Comparison of ENCODE assay signal across 13 mouse cellular contexts in the genomic region with DNA sequence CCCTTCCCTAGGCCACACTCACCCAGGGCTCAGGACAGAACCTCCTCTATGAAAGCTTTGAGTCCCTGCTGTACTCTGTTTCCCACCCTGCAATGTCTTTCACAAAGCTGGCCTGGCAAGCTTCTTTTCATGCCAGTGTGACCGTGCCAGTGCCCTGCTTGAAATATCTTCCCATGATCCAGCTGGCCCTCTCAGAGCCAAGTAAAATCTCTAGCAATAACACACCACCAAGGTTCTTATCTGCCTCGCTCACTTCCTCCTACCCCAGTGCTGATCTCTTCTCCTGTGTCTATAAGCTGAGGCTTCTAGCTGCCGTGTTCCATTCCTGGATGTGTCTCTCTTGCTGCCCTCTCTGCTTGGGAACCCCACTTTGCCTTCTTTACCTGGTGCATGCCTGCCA.
A peak's percentile ranks its signal among the peaks of the same experiment; 100 is the strongest.
DNase-seq lines count a peak whose midpoint lies in the region; ATAC-seq and TF ChIP-seq lines count a peak whose summit lies in the region.
"Had no signal": no experiment of that assay in that cellular context is flagged by ENCODE, and none has a peak within 500 bp of the region (broad histone marks: within the 10 kb centered on the region; RNA-seq: fewer than 3 reads in every experiment).

No protein-coding gene starts in this region.

- no peak overlapping the region for H3K27ac ChIP-seq in heart, embryonic 12.5 days (ENCODE audit: poor library complexity, severe bottlenecking)
- peak overlapping the region; percentile 70 for H3K27ac ChIP-seq in heart, embryonic 13.5 days (replicated peaks)
- H3K27ac ChIP-seq in kidney, adult 2 months (ENCODE audit: insufficient read depth, low read depth, low read length) = no peak overlapping the region
- H3K27ac ChIP-seq in kidney, embryonic 15.5 days = no peak overlapping the region
- H3K27ac ChIP-seq: limb, embryonic 12.5 days had no signal

- TF ChIP-seq CTCF in kidney, adult 2 months (conservative IDR thresholded peaks at IDR 0.05; ENCODE audit: insufficient read depth, insufficient read length, low read depth, low read length) = no peak

- no peak for ATAC-seq in heart, embryonic 12.5 days (ENCODE audit: insufficient number of reproducible peaks, low FRiP score)
- no peak for ATAC-seq in heart, embryonic 13.5 days (ENCODE audit: extremely low read depth, insufficient number of reproducible peaks, low FRiP score, low TSS enrichment)
- ATAC-seq in kidney, embryonic 15.5 days (replicated peaks; ENCODE audit: low FRiP score) = no peak
- ATAC-seq: inflammation-experienced regulatory T-cells, adult 6 months had no signal

- no peak overlapping the region for H3K4me2 ChIP-seq in heart, embryonic 12.5 days
- H3K4me2 ChIP-seq in heart, embryonic 13.5 days = no peak overlapping the region
- H3K4me2 ChIP-seq in kidney, embryonic 15.5 days = no peak overlapping the region
- H3K4me2 ChIP-seq: limb, embryonic 12.5 days had no signal

- WGBS in heart, embryonic 12.5 days = 21% methylated on average over 3 of the region's 3 CpGs
- 17% methylated on average over 3 of the region's 3 CpGs for WGBS in heart, embryonic 13.5 days
- 90% methylated on average over 3 of the region's 3 CpGs for WGBS in kidney, adult 2 months
- 89% methylated on average over 3 of the region's 3 CpGs for WGBS in kidney, embryonic 15.5 days

- H3K27me3 ChIP-seq in heart, embryonic 12.5 days (replicated peaks) = no peaks in the 10 kb centered on the region
- H3K27me3 ChIP-seq in heart, embryonic 13.5 days (replicated peaks) = no peaks in the 10 kb centered on the region
- no peaks in the 10 kb centered on the region for H3K27me3 ChIP-seq in kidney, adult 2 months (replicated peaks; ENCODE audit: control insufficient read depth, insufficient read depth, low read length)
- H3K27me3 ChIP-seq in kidney, embryonic 15.5 days = no peaks in the 10 kb centered on the region

- H3K36me3 ChIP-seq in heart, embryonic 12.5 days = no peaks in the 10 kb centered on the region
- H3K36me3 ChIP-seq in heart, embryonic 13.5 days = no peaks in the 10 kb centered on the region
- H3K36me3 ChIP-seq in kidney, adult 2 months (ENCODE audit: control insufficient read depth, insufficient read depth, low read length) = no peaks in the 10 kb centered on the region
- H3K36me3 ChIP-seq in kidney, embryonic 15.5 days = no peaks in the 10 kb centered on the region
- H3K36me3 ChIP-seq: limb, embryonic 12.5 days had no signal

- peak; percentile 13 for DNase-seq in adrenal gland, adult 2 months
- no peak for DNase-seq in adrenal gland, adult 8-10 months
- DNase-seq in heart, adult 9 months (ENCODE audit: low spot score in 2 of 2) = peak; percentile 21 to 35
- DNase-seq in cerebellum, adult 11-12 months = peak; percentile 16
- no peak for DNase-seq in kidney, adult 2 months
- DNase-seq: kidney, postnatal 14 days; right cerebral cortex, postnatal 25 days had no signal

- no peak overlapping the region for H3K4me3 ChIP-seq in heart, embryonic 12.5 days
- H3K4me3 ChIP-seq in heart, embryonic 13.5 days = no peak overlapping the region
- H3K4me3 ChIP-seq in kidney, adult 2 months (ENCODE audit: insufficient read depth, low read depth, low read length) = no peak overlapping the region
- H3K4me3 ChIP-seq in kidney, embryonic 15.5 days (replicated peaks) = no peak overlapping the region
- H3K4me3 ChIP-seq: limb, embryonic 12.5 days; myocyte had no signal

- peaks cover 52% of the 10 kb centered on the region for H3K4me1 ChIP-seq in heart, embryonic 12.5 days (replicated peaks)
- peaks cover 70% of the 10 kb centered on the region for H3K4me1 ChIP-seq in heart, embryonic 13.5 days
- H3K4me1 ChIP-seq in kidney, adult 2 months (ENCODE audit: control insufficient read depth, insufficient read depth, low read length) = no peaks in the 10 kb centered on the region
- H3K4me1 ChIP-seq in kidney, embryonic 15.5 days = 0 out of 2 replicates have a peak, but pooled peaks cover 2% of the 10 kb centered on the region

- no peak overlapping the region for H3K9ac ChIP-seq in heart, embryonic 12.5 days
- no peak overlapping the region for H3K9ac ChIP-seq in heart, embryonic 13.5 days
- no peak overlapping the region for H3K9ac ChIP-seq in kidney, embryonic 15.5 days
- H3K9ac ChIP-seq: limb, embryonic 12.5 days had no signal

- 0 out of 2 replicates have a peak, but pooled peaks cover 3% of the 10 kb centered on the region for H3K9me3 ChIP-seq in heart, embryonic 12.5 days (replicated peaks)
- H3K9me3 ChIP-seq in heart, embryonic 13.5 days = peaks cover 4% of the 10 kb centered on the region
- H3K9me3 ChIP-seq in kidney, embryonic 15.5 days (replicated peaks) = no peaks in the 10 kb centered on the region
- H3K9me3 ChIP-seq: limb, embryonic 12.5 days had no signal

- no peak for TF ChIP-seq POLR2A in kidney, adult 2 months (IDR thresholded peaks at IDR 0.05; ENCODE audit: low read depth, low read length)

Comparison
In these comparisons a context has a peak if more than half of its experiments do, and no peak if none do; other contexts are left out.
1. DNase-seq: peak in adrenal gland, adult 2 months (single experiment), heart, adult 9 months (2 of 2) and cerebellum, adult 11-12 months (single experiment); none in adrenal gland, adult 8-10 months (single experiment) and kidney, adult 2 months (single experiment).